Mouse (Mus musculus) frontal cortex, postnatal 25 days (tissue): ENCODE results near the gene 4930519P11Rik.

Source experiments
- DNase-seq, 2 experiments: peaks; one replicate each; pipeline ENCODE4 v3.0.0; 2022; ENCODE audit warnings: low spot score in 2 of 2

Gene 4930519P11Rik

GRCm38 (mm10) chr2:154613118-154614115, at the start of gene 4930519P11Rik, which contains the start of gene Zfp341:
4930519P11Rik (minus strand) TSS chr2:154613437.
Zfp341 (plus strand) TSS chr2:154613297.
- peak; percentile 82 for DNase-seq

- no peak for DNase-seq
These were observed 46.4 kb upstream of the 4930519P11Rik start for GRCm38 (mm10) chr2:154659531-154660074.

- no peak for DNase-seq
These were observed 45.8 kb upstream of the 4930519P11Rik start for GRCm38 (mm10) chr2:154659070-154659469.

GRCm38 (mm10) chr2:154657486-154658237, 44.4 kb upstream of the 4930519P11Rik start:
- DNase-seq, result no peak

- DNase-seq, result peak; percentile 86 to 96
These were observed 43.7 kb upstream of the 4930519P11Rik start for GRCm38 (mm10) chr2:154656710-154657485.

GRCm38 (mm10) chr2:154655878-154656414, 42.7 kb upstream of the 4930519P11Rik start:
- no peak for DNase-seq

GRCm38 (mm10) chr2:154654976-154655375, 41.7 kb upstream of the 4930519P11Rik start:
- no peak for DNase-seq

- DNase-seq, result no peak
These were observed 38.1 kb upstream of the 4930519P11Rik start, which contains the start of gene Chmp4b for GRCm38 (mm10) chr2:154651363-154651762. Chmp4b (plus strand) TSS chr2:154651705.

GRCm38 (mm10) chr2:154650404-154650803, 37.2 kb upstream of the 4930519P11Rik start:
- no peak for DNase-seq

GRCm38 (mm10) chr2:154648086-154648485, 34.8 kb upstream of the 4930519P11Rik start:
- no peak for DNase-seq

GRCm38 (mm10) chr2:154646634-154647033, 33.4 kb upstream of the 4930519P11Rik start:
- DNase-seq, result peak in 1 of 2 experiments; percentile 30

GRCm38 (mm10) chr2:154642712-154643385, 29.6 kb upstream of the 4930519P11Rik start:
- no peak for DNase-seq

GRCm38 (mm10) chr2:154642005-154642459, 28.8 kb upstream of the 4930519P11Rik start:
- DNase-seq, result no peak

GRCm38 (mm10) chr2:154641176-154641575, 27.9 kb upstream of the 4930519P11Rik start:
- DNase-seq, result no peak

GRCm38 (mm10) chr2:154639115-154639514, 25.9 kb upstream of the 4930519P11Rik start:
- DNase-seq, result no peak

GRCm38 (mm10) chr2:154638521-154638920, 25.3 kb upstream of the 4930519P11Rik start:
- no peak for DNase-seq

GRCm38 (mm10) chr2:154635826-154636225, 22.6 kb upstream of the 4930519P11Rik start:
- DNase-seq, result no peak

GRCm38 (mm10) chr2:154633876-154634644, 20.8 kb upstream of the 4930519P11Rik start:
- no peak for DNase-seq

- no peak for DNase-seq
These were observed 20.0 kb upstream of the 4930519P11Rik start for GRCm38 (mm10) chr2:154633039-154633742.
